Mouse (Mus musculus) kidney, postnatal 25 days (tissue): Measurements from ENCODE around the gene 1500015O10Rik.

Experiments used
- DNase-seq, 2 experiments: peaks; one replicate each; pipeline ENCODE4 v3.0.0; 2021; ENCODE audit warnings: mixed read lengths in 2 of 2

Gene 1500015O10Rik

GRCm38 (mm10) chr1:43730491-43730924, at the start of gene 1500015O10Rik:
Gene 1500015O10Rik, plus strand, starts transcription at chr1:43730602.
- peak; percentile 66 to 70 for DNase-seq

GRCm38 (mm10) chr1:43689983-43690382, 40.4 kb upstream of the 1500015O10Rik start:
- DNase-seq, result no peak

- no peak for DNase-seq
Observed at GRCm38 (mm10) chr1:43690507-43690906, 39.9 kb upstream of the 1500015O10Rik start.

- no peak for DNase-seq
Observed at GRCm38 (mm10) chr1:43694076-43694475, 36.3 kb upstream of the 1500015O10Rik start.

- DNase-seq, result peak; percentile 80 to 88
Observed at GRCm38 (mm10) chr1:43694851-43695545, 35.4 kb upstream of the 1500015O10Rik start.

- peak; percentile 21 to 64 for DNase-seq
Observed at GRCm38 (mm10) chr1:43698577-43699000, 31.8 kb upstream of the 1500015O10Rik start.

- DNase-seq, result peak in 1 of 2 experiments; percentile 55
Observed at GRCm38 (mm10) chr1:43714841-43715240, 15.6 kb upstream of the 1500015O10Rik start.

- no peak for DNase-seq
Observed at GRCm38 (mm10) chr1:43717967-43718366, 12.4 kb upstream of the 1500015O10Rik start.

- no peak for DNase-seq
Observed at GRCm38 (mm10) chr1:43718793-43719192, 11.6 kb upstream of the 1500015O10Rik start.

- DNase-seq, result no peak
Observed at GRCm38 (mm10) chr1:43722459-43722858, 7.9 kb upstream of the 1500015O10Rik start.

GRCm38 (mm10) chr1:43732100-43732499, 1.7 kb downstream of the 1500015O10Rik start:
- DNase-seq, result no peak

GRCm38 (mm10) chr1:43732657-43733056, 2.3 kb downstream of the 1500015O10Rik start:
- DNase-seq, result no peak

- peak; percentile 40 to 74 for DNase-seq
Observed at GRCm38 (mm10) chr1:43737812-43738518, 7.6 kb downstream of the 1500015O10Rik start.

GRCm38 (mm10) chr1:43738519-43738894, 8.1 kb downstream of the 1500015O10Rik start:
- no peak for DNase-seq

- no peak for DNase-seq
Observed at GRCm38 (mm10) chr1:43754448-43755312, 24.3 kb downstream of the 1500015O10Rik start.

- DNase-seq, result no peak
Observed at GRCm38 (mm10) chr1:43760085-43760484, 29.7 kb downstream of the 1500015O10Rik start.

GRCm38 (mm10) chr1:43764481-43764880, 34.1 kb downstream of the 1500015O10Rik start:
- DNase-seq, result no peak

GRCm38 (mm10) chr1:43766328-43766727, 35.9 kb downstream of the 1500015O10Rik start:
- DNase-seq, result no peak

- no peak for DNase-seq
Observed at GRCm38 (mm10) chr1:43768385-43768990, 38.1 kb downstream of the 1500015O10Rik start.

GRCm38 (mm10) chr1:43769348-43769747, 38.9 kb downstream of the 1500015O10Rik start:
- no peak for DNase-seq

GRCm38 (mm10) chr1:43770032-43770431, 39.6 kb downstream of the 1500015O10Rik start:
- no peak for DNase-seq

- no peak for DNase-seq
Observed at GRCm38 (mm10) chr1:43772694-43773093, 42.3 kb downstream of the 1500015O10Rik start.

GRCm38 (mm10) chr1:43774126-43774525, 43.7 kb downstream of the 1500015O10Rik start:
- no peak for DNase-seq
